Mouse (Mus musculus): ENCODE measurements around the gene Btbd10.
A peak's percentile ranks its signal among the peaks of the same experiment; 100 is the strongest.

Gene Btbd10

DNA sequence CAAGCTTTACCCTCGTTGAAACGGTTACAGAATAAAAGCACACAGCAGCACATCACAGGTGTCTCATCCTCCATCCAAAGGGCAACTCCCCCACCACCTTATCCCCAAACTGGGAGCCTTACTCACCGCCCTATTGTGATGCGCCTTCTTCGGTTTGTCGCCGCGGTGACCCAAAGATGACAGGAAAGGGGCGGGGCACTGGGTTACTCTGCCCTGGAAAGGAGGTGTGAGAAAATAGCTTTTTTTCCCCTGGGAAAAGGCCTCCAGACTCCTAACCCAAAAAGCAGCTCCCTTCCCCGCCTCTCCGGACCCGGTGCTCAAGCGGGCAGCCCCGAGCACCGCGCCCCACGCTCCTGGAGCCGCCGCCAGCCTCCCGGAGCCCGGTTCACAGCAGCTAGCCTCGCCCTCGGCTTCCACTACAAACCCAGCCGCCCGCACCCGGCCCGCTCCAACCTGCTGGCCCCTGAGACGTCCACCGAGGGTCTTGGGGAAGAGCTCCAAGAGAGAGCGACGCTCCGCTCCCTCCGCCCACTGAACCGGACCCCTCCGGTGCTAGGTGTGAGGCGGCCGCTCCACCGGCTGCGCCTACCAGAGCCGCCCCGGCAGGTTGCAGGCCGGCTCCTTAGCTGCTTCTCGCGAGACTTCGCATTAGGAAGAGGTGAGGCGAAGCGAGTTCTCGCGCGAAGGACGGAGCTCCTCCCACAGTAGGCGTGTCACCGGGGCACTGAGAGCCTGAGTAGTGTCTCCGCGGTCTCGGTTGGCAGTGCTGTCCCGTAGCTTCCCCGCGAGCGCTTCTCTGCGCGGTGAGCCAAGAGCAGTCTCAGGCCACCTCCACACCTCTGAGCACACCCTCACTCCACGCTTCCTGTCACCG is at the start of gene Btbd10:
Gene Btbd10, minus strand, starts transcription at position 647 of the 874 bp plus-strand sequence.
- peak; percentile 95 for DNase-seq (ENCODE audit: low read depth, low spot score)

DNA sequence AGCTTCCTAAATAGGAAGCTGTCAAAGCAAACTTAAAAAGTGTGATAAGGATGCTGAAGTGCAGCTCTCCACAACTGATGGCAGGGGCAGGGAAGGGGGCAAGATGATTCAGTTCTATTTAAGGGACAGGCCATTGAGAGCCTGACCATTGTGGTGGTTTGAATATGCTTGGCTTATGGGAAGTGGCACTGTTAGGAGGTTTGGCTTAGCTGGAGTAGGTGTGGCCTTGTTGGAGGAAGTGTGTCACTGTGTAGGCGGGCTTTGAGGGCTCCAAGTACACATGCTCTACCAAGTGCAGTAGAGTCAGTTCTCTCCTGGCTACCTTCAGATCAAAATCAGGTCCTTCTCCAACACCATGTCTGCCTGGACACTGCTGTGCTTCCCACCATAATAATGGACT is 47.3 kb upstream of the Btbd10 start:
- no peak for DNase-seq (ENCODE audit: low read depth, low spot score)

DNA sequence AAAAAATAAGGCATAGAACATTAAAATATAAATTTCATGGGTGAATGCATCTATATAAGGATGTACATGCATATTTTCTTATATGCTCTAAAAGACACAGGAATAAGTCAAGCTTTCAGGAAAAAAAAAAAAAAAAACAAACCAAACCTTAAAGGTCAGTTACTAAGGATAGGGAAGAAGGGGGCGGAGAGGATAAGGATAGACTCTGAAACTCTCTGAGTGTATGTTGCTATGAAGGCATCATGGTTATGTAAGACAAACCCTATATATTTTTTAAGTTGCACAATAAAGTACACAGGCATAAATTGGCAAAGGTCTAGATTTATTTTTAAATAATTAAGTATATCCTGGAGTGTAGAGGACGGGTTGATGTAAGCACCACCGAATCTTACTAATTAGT is 46.1 kb upstream of the Btbd10 start:
- DNase-seq (ENCODE audit: low read depth, low spot score), result no peak

DNA sequence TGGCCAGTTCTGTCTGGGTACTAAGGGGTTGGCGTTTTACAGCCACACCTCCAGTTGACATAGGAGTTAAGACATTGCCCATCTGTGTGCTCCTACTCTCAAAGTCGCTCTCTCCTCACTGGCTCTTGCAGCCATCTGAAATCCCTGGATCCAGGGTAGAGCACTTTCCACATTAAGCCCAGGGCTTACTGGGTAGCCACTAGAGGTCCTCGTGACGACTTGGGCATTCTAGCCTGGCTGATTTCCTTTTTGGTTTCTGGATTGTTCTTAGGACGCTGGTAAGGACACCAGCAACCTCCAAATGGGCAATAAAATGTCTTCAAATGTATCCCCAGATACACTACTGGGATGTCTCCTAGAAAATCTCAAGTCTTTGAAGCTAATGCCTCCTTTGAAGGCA is 39.5 kb upstream of the Btbd10 start:
- DNase-seq (ENCODE audit: low read depth, low spot score), result no peak

DNA sequence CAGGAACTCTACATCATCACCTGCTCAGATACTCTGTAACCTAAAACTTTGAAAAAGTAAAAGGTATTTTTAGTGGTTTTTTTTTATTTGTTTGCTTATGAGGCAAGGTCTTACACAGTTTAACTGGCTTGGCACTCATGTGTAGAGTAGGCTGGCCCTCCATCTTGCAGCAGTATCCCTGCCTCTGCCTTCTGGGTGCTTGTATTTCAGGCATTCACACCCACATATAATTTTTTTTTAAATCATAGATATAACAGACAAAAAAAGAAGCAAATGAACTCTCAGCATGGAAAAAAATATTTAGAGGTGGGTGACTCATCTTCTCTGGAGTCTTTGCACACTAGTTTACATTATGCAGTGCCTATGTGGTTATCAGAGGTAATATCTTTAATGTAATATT is 28.9 kb upstream of the Btbd10 start:
- no peak for DNase-seq (ENCODE audit: low read depth, low spot score)

DNA sequence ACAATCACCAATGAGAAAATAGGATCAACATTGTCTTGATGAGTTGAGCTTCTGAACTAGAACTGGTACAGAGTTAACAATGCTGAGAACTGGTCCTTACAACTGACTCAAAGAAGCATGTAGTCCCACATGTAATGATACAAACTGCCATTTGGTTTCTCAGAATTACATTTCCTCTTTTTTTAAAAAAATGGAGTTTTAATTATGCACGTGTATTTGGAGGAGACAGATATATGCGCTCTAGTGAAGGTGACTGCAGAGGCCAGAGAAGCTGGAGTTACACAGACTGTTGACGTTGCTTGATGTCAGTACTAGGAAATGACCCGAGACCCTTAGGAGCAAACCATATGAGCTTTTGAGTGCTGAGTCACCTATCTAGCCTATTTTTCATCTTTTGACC is 27.5 kb upstream of the Btbd10 start:
- no peak for DNase-seq (ENCODE audit: low read depth, low spot score)

DNA sequence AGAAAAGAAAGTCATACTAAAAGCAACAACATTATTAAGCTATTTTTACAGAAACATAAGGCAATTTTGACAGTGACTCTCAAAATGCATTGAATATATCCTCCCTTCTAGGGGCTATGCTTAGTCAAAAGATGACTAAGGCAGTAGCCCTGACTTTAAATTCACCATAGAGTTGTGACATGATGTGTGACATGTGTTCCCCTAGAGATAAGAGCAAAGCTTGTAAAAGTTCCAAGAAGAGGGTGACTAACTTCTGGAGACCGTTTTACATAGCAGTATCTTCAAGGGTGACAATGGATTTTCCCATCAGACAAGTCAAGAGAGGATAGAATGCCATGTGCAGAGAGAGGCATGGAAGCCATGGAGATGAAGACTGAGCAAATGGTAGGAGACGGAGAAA is 22.4 kb upstream of the Btbd10 start:
- no peak for DNase-seq (ENCODE audit: low read depth, low spot score)

DNA sequence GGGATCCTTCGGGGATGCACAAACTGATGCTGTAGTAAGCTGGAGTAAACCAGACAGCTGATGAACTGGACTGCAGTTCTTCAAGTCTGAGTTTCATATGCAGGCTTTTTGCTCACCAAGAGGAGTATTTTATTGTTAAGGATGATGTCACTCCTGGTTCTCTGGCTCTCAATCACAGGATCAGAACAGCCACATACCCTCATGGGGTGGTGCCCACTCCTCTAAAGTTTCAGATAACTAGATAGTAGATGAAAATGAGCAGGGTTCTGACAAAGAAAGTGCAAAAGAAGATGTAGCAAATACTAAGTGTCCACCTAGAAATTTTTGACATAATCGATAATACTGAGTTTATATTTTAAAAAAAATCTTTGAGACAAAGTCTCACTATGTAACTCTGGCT is 19.3 kb upstream of the Btbd10 start, which contains the start of gene Pth:
Gene Pth, minus strand, starts transcription at position 101 of the 400 bp plus-strand sequence.
- DNase-seq (ENCODE audit: low read depth, low spot score), result no peak

DNA sequence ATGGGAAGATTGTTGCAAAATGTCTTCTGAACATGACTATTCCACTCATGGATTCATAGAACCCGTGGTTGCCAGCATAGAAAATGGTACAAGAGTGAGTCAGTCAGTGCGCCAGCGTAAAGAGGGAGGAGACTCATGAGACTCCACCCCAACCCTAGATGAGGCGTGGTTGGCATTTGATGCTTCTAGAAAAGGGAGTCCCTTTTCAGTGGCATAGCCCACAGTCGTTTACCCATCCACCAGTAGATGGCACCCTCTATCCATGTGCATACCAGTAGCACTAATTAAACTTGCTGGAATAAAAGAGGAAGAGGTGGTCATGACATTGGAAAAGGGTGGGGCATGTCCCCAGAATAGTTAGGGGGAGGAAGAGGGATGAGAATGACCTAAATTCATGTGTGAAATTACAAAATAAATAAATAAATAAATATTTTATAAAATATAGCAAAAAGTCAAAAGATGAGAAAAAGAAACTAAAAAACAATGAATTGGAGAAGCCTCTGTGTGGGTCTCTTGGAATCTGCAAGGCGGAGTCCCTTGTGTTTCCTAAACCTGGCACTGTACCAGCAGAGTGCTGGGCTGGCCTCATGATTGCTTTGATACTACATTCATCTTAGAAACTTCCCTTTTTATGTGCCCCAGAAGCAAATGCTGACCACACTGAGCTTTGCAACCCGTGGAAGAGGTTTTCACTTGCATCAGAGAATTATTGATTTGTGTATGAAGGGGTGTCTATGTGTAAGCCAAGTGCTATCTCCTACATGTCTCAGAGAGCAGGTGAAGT is 8.9 kb upstream of the Btbd10 start:
- DNase-seq (ENCODE audit: low read depth, low spot score), result peak; percentile 67

DNA sequence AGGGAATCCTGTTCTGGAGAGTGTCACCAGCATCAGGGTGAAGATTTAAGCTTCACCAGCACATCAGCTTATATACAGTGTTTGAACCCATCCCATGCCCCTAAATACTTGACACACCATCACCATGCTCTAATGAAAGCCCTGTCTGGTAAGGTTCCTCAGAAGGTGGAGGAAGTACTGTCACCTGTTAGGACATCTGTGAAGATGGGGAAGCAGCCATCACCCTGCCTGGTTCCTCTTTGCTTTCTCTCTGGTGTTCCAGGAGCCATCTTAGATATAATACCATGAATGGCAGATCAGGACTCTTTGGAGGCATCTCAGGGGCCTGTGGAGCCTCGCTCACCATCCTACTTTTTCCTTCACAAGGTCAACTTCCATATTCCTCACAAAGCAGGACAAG is 3.5 kb upstream of the Btbd10 start:
- no peak for DNase-seq (ENCODE audit: low read depth, low spot score)

DNA sequence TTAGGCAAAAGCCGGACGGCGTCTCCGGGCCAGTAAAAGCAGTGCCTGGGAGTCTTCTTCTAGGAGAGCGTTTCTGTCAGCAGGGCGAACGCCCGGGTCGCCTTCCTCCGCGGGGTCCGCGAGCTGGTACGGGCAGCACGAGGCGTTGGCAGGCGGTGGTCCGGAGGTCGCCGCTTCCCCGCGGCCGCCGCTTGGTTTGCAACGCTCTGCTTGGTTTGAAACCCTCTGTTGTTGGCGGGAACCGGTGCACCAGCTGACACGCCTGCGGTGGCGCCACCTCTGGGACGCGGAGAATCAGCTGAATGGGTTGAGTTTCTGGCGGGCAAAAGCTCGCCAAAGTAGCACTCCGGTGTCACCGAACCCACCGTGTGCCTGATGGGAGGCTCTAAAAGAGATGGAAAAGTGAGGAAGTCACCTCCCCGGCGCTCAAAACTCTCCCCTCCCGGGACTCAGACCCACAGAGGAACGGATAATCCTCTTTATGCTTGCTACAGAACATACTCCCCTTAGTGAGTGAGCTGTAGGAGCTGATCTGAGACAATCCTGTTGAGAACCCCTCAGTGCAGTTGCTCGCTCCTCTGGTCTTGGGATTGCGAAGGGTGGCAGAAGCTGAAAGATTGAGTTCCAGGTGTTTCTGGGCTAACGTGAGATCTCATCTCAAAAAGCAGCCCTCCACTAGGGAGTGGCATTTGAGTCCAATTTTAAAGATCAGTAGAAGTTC is 588 bp upstream of the Btbd10 start:
- DNase-seq (ENCODE audit: low read depth, low spot score), result peak; percentile 50

DNA sequence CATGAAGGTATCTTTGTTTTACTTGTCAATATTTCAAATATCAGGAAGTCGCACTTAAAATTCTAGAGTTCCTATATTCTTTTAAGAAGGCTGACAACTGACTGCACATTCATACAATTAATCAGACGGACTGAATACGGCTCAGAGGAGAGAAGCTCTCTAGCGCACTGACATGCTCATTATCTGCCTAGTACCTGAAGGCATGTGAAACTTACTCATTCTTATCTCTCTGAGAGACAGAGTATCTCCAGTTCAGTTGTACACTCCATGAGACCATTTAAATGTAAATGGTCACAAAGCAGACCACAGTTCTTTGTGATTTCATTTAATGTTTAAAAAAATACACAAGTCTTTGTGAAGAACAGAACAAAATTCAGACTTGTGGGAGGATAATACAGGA is 1.8 kb downstream of the Btbd10 start:
- no peak for DNase-seq (ENCODE audit: low read depth, low spot score)

DNA sequence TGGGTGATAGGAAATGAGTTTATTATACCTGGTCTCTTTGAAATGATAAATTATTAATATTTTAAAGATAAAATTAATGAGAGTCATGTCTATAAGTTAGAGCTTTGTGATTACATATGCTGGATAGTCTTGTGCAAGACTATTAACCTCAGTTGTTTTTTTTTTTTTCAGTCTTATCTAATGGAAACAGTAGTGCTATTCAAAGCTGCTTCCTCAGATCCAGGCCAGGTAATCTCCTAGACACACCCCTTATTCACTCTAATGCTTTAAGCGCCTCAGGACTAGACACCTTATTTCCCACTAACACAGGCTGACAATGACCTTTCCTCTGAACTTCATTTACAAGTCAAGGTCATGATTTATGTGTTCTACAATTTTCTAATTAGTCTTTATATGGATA is 20.1 kb downstream of the Btbd10 start:
- no peak for DNase-seq (ENCODE audit: low read depth, low spot score)

DNA sequence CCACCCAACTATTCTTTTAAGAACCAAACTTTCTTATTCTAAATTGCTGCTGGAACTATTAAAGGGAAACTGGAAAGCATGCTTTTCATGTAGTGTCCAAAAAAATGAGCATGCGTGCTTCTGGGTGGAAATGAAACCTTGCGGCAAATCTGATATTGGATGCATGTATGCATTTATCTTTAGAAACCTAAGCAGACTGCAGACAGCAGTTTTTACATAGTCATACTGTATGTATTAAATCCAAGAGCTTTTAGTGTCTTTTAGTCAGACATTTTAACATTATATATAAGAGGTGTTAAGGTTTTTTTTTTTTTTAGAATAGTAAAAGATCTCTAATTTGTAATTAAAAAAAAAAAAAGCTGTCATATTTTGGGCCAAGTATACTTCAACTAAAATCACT is 21.5 kb downstream of the Btbd10 start:
- no peak for DNase-seq (ENCODE audit: low read depth, low spot score)

DNA sequence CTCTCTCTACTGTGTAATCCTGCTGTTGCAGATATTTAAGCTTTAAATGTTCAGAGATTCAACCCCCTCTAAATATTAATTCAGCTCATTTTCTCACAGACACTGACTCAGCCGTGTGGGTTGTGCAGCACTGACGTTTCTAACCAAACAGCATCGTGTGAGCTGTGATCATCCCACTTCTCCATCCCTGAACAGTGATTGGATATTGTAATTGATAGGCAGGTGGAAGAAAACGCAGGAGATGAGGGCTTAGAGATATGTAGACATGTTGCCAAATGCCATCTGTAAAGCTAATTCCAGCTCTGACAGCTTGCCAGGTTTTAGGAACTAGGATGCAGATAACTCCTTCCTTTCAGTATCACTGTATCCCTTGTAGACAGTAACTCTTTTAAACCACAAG is 21.9 kb downstream of the Btbd10 start:
- peak; percentile 68 for DNase-seq (ENCODE audit: low read depth, low spot score)

DNA sequence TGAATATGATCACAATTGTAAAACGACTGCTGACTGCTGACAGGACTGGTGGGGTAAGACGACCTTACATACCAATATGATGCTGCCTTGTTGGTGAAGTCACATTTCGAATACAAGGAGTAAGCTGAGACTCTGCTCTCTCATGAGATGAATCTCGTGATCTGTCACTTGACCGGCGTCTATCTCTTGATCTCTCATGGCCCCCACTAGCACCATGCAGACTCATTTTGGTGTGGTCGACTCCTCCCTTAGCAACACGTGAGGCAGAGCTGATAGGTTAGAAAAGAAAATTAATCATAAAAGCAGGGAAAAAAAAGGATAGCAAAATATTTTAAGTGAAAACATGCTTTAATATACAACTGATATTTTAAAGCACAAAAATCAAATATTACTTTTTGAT is 33.9 kb downstream of the Btbd10 start:
- no peak for DNase-seq (ENCODE audit: low read depth, low spot score)

DNA sequence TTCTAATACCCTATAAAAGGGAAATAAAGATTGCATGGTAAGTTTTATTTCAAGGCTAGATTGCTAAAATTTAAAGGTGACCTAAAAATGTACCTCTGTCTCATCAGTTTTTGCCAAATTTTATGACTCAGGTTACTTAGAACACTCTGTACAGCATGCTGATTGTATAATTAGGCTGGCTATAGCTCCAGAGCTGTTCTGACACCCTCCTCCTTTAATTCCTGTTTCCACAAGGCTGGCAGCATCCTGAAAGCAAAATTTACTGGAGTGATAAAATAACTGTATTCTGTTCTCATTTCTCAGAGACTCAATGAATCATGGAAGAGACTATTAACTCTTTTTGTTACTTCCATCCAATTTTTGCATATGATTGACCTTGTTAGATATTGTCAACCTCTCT is 35.2 kb downstream of the Btbd10 start:
- DNase-seq (ENCODE audit: low read depth, low spot score), result no peak

DNA sequence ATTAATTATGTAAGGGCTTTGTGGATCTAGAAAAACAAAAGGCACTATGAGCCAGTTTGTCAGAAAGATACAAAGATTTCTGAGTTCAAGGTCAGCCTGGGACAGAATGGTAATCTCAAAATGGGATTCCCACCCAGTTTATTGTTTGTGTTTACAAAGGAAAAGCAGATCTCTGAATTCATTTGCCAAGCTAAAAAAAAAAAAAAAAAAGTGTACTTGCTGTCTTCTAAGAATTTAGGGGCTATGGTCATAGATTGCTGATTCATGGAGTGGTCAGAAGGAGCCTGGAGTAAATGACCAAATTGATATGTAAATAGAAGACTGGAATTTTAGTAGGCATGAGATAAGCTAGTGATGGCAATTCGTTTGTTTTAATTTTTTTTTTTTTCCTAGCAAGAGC is 49.1 kb downstream of the Btbd10 start:
- DNase-seq (ENCODE audit: low read depth, low spot score), result no peak

DNA sequence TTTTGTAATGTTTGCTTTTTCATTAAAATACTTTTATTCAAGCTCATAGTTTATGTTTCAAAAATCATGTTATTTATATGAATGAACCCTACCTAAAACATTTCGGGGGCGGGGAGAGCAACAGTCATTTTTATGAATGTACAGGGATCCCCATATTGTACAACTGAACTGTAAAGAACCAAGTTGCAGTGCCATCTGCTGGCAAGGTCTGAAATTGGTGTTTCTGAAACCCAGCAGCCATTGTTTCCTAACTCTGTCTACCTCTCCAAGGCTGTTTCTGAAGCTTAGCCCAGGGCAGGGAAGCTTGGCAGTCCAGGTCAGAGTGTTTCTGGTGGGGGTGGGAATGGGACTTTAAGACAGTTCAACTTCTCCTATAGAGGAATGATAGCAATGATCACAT is 57.4 kb downstream of the Btbd10 start:
- peak; percentile 45 for DNase-seq (ENCODE audit: low read depth, low spot score)

DNA sequence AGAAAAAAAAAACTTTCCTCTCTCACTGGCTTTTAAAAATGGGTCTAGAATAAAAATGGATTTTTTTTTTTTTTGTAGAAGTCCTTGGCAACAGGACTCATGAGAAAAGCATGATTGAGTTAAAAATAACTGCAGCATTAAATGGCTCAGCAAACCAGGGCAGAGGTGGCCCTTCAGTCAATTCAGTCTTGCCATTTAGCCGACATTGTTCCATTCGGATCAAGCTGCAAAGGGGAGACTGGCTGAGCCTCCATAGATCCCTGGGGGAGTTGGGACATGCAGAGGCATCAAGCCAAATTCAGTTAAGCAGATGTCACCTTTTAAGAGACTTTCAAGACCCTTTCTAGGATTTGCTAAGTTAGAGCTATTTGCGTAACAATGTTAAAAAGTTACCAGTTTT is 59.1 kb downstream of the Btbd10 start:
- DNase-seq (ENCODE audit: low read depth, low spot score), result no peak

DNA sequence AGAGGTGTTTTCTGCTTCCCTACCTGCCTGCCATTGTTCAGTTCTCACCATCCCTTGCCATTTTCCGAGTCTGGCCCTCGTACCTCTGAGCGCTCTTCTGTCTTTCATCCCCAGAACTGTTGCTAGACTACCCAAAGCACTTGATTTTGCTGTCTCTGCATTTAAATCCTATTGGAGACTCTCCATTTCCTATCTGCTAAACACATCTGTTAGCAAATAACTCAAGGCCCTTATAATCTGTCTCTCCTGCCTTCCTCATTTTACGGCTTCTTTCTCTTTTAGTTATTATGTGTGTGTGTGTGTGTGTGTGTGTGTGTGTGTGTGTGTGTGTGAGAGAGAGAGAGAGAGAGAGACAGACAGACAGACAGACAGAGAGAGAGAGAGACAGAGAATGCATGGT is 71.4 kb downstream of the Btbd10 start:
- no peak for DNase-seq (ENCODE audit: low read depth, low spot score)

Data from retina, adult 2 months (tissue).